Mouse (Mus musculus): ENCODE data around the gene Camk2g.
"Not testable (repeated sequence)": the region's sequence is repeated elsewhere in the genome, so short reads cannot be mapped to it uniquely, and the experiment has no call there.

Camk2g gene

GRCm38 (mm10) chr14:20735892-20736390 lies 57.9 kb downstream of the Camk2g start:
- no peak for DNase-seq

DNA sequence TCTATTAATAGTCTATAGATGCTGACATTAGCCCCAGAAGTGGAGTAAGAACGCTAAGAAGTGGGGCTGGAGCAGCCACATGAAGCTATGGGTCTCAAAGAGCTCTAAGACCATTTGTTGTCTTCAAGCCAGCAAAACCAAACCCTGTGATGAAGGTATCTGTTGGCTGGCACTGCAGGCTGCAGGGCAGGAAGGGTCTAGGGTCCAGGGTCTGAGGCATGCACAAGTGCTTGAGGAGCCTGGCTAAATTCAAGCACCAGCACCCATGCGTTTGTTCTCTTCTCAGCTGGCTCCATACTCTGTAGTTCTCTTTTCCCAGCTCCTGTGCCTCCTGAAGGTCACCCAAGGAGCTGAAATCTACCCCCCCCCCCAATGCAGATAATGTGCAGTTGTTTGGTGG lies 58.8 kb downstream of the Camk2g start:
- no peak for DNase-seq

DNA sequence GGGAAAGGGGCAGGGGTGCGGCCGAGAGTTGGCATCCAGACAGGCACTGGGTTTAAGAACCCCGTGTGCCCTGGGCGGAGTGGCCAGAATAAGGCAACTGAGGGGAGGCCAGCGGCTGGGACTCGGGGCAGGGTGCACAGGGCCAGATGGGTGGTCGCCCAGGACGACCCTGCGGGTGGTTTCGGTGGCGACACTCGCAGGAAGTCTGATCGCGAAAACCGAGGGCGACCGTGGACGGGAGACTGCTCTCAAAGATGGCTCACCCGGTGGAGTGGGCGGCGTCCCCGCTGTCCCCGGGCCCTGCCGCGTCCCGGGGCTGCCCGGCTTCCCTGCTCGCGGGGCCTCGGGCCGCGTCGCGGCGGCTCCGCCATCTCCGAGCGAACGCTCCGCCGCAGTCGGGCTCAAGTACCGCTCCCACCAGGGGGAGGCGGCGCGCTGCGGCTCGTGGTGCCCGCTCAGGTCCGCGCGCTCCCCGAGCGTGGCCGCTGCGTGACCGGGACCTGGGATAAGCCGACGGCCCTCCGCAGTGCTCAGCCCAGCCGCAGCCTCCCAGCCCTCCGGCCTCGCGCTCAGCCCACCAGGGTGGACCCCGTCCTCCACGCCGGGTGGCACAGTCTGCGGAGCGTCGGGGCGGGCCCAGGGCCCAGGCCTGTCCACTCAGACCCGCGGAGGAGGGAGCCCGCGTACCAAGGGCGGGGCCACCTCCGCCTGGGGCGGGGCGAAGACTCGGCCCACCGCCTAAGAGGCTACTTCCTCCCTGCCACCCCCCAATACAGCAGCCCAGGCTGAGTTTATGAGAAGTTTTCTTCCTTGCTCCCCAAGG lies 59.7 kb downstream of the Camk2g start, which contains the start of gene Ndst2:
Gene Ndst2 (minus strand): TSS at position 611 of the 823 bp plus-strand sequence.
- DNase-seq = peak; percentile 84 to 87

GRCm38 (mm10) chr14:20733041-20733951 lies 60.6 kb downstream of the Camk2g start:
- no peak for DNase-seq

GRCm38 (mm10) chr14:20730853-20731602 lies 62.9 kb downstream of the Camk2g start:
- no peak for DNase-seq

DNA sequence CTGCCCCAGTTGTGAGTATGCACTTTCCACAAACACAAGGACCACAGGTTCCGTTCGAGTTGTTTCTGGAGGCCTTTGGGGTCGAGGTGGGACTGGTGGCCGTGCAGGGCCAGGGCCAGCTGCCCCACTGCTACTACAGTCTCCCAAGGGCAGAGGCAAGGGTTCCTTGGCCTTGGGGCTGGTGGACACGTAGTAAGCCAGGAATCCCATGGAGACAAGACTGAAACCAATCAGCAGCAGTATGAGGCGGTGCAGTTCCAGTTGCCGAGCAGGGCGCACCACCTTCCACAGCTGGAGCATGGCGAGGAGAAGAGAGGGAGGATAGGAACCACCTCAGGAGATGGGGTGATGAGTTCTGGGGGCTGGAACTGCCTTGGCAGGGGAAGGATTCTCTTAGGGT lies 64.0 kb downstream of the Camk2g start:
- no peak for DNase-seq

DNA sequence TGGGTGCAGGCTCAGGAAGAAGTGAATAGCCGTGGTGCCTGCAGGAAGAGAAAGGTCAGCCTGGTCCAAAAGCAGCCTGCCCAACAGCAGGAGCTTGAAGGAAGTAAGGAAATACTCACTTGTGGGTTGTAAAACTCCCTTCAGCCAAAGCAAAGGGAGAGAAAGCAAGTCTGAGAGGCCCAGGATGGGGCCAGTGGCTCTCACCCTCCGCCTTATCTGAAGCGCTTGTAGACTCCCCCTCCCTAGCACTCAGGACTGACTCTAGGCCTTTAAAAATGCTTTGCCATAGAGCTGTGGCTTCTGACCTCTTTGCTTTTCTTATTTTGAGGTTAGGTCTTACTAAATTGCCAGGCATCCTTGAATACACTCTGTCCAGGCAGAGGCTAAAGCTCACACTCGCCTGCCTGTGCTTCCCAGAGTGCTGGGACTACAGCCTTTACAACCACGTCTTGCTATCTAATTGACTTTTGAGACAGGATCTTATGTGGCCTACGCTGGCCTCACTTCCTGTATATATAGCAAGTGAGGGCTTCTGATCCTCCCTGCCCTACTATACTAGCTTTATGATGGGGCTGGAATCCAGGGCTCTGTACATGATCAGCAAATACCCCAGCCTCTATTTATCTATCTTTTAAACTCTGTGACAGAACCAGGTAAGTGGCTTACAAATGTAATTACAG lies 68.1 kb downstream of the Camk2g start:
- DNase-seq = no peak

DNA sequence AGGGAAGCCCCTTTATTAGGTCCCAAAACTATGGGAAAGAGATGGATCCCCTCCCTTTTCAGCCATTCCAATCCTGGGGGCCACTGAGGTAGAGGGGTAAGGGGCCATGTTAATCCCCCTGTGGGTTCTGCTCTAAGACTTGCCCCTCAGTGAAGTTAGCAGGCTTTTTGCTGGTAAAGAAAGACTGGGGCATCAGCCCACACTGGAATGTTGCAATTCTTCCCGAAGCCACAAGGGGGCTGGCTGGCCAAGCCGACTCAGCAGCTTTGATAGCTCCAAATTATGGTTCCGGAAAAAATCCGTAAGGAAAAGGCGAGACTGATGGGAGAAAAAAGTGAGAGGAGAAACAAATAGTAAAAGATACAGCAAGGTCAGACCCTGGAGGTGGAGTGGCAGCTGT lies 69.8 kb downstream of the Camk2g start:
- peak in 1 of 2 experiments; percentile 48 for DNase-seq

- no peak for DNase-seq
Measured at GRCm38 (mm10) chr14:20723006-20723405, 70.9 kb downstream of the Camk2g start.

DNA sequence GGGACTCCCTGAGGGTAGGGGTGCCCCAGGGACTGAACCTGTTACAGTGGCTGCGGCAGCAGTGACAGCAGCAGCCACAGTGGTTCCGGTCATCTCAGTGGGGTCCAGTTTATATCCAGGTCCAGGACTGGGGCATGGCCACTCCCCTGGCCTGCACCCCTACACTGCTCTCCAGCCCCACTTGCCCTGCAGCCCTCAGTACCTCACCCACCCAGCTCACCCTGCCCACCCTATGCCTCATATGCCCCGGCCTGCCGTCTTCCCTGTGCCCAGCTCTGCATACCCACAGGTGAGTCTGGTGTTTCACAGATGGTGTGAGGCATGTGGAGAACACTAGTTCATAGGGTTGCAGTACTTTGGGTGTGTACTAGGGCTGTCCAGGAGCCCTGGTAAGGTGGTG lies 72.5 kb downstream of the Camk2g start:
- no peak for DNase-seq

GRCm38 (mm10) chr14:20719767-20720166 lies 74.1 kb downstream of the Camk2g start:
- no peak for DNase-seq

DNA sequence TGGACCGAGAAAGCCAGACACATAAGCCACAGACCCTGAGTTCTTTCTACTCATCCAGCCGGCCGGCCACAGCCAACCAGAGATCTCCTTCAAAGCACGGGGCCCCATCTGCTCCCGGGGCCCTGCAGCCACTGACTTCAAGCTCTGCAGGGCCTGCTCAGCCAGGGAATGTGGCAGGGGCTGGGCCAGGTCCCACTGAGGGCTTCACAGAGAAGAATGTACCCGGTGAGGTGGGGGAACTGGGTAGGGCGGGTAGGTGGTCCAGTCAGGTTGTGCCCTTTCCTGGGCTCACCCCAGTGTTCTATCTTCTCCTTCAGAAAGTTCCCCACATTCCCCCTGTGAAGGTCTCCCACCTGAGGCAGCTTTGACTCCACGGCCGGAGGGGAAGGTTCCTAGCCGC lies 75.4 kb downstream of the Camk2g start:
- DNase-seq = no peak

- no peak for DNase-seq
Measured at GRCm38 (mm10) chr14:20713832-20714231, 80.1 kb downstream of the Camk2g start.

GRCm38 (mm10) chr14:20708239-20708638 lies 85.6 kb downstream of the Camk2g start:
- no peak for DNase-seq

- DNase-seq = peak; percentile 77 to 82
Measured at GRCm38 (mm10) chr14:20707201-20708190, 86.4 kb downstream of the Camk2g start, which contains the start of gene Zswim8. TSS of gene Zswim8 (plus strand) at chr14:20707552.

DNA sequence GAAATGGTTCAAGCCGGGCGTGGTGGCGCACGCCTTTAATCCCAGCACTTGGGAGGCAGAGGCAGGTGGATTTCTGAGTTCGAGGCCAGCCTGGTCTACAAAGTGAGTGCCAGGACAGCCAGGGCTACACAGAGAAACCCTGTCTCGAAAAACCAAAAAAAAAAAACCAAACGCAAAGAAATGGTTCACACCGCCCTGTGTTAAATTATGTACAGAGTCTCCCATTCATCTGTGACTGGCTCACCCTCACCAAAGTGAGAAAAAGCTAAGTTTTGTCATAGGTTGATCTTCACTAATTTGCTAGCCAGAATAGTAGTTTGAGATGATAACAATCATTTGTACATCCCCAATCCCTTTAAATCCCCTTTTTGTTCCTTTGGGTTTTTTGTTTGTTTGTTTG lies 90.4 kb downstream of the Camk2g start:
- not testable (repeated sequence) for DNase-seq

DNA sequence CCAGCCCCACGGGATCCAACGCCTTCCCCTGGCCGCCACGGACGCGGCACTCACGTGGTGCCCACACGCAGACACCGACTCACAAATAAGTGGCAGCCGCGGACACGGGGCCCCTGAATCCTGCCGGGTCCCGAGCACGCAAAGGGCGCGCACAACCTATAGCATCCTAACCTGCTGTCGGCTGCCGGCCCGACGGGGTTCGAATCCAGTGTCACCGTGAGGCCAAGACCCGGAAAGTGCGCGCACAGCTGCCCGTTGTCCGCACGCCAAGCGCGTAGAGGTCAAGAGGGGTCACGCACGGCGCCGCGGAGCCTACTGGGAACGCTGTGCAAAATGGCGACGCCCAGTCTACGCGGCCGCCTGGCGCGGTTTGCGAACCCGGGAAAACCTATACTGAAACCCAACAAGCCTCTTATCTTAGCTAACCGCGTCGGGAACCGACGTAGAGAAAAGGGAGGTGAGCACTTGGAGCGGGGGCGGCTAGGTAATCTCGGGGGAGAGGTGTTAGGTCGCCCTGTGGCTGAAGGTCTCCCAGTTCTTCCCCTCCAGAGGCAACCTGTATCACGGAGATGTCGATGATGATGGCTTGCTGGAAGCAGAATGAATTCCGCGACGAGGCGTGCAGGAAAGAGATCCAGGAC lies 91.0 kb downstream of the Camk2g start, which contains the start of gene Chchd1:
Gene Chchd1 (plus strand): TSS at position 266 of the 641 bp plus-strand sequence.
- DNase-seq = peak; percentile 74 to 87

DNA sequence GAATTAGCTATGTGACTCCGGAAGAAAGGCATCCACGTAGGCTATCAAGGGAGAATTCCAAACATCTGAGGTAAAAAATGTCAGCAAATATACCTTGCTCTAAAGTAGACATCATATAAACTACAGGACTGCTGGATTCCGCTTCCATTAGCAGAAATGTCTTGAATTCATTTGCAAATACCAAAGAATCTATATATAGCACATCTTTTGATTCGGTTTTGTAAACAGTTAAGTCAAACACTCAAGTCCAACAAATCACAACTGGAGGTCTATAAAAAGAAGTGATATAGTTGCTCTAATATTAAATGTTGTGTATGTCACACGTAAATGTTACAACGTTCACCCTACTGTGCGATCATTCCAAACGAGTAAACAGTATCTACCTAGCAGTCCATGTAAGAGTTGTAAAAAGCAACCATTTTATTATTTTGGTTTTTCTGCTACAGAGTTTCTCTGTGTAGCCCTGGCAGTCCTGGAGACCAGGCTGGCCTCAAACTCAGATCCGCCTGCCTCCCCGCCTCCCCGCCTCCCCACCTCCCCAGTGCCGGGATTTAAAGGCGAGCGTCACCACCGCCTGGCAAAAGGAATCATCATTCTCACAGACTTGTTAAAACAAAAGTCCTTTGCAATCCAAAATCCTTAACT lies 91.7 kb downstream of the Camk2g start:
- DNase-seq = no peak

GRCm38 (mm10) chr14:20701554-20701953 lies 92.3 kb downstream of the Camk2g start:
- no peak for DNase-seq

DNA sequence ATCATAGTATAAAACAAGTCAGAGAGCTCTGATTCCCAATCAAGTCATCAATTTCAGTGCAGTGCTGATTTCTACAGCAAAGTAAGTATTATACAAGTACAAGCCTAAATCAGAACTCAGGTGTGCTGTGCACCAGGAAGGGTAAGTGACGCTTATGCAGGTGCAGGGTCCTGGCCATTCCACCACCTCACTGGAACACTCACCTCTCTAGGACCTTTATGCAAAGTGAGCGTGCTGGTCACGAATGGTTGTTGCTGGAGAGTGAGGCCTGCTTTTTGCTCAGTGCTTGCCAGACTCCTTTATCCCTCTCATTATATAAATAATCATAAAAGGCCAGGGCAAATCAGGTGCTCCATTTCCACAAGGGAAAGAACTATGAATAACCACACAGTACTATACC lies 93.5 kb downstream of the Camk2g start:
- DNase-seq = no peak

All from spleen, adult 18-20 months (tissue).